8 mouse cellular contexts compared by ENCODE assay signal in the genomic region with DNA sequence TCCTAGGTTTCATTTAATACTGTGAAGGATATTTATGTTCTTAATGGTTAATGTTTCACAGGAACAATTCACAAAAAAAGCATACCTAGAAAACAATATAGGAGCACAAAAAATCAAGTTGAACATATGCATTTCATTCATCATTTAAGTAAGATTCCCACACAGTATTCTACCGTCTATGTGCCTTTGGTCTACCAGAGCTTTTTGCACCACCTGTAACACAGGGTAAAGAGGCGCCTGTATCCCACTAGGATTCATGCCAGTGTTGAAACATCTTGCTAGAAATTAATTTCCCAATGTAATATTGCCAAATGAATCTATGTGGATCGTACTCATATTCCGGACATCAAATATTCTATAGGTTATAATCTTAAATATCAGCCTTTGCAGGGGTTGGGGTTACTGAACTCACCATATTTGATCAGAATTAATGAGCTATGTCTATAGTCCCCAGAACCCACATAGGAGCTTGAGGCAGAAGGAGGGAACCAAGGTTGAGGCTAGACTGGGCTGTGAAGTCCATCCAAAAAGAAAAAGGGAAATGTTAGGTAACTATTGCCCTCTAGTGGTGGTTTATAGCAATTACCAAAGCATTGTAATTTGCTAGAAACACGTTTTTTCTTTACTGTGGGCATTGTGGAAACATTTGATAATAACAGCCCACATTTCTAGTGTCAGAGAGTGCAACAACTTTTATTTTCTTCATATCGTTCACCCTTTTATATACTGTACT.
DNase-seq lines count a peak whose midpoint lies in the region; ATAC-seq and TF ChIP-seq lines count a peak whose summit lies in the region.

No protein-coding gene starts in this region.

- no peak overlapping the region for H3K4me3 ChIP-seq in embryonic facial prominence, embryonic 11.5 days (ENCODE audit: low read depth, low read length)
- no peak overlapping the region for H3K4me3 ChIP-seq in embryonic facial prominence, embryonic 10.5 days
- no peak overlapping the region for H3K4me3 ChIP-seq in lung, postnatal 0 days (ENCODE audit: low read depth, low read length)
- no peak overlapping the region for H3K4me3 ChIP-seq in embryonic facial prominence, embryonic 14.5 days (ENCODE audit: low read depth, low read length)
- no peak overlapping the region for H3K4me3 ChIP-seq in midbrain, embryonic 15.5 days

- no peaks in the 10 kb centered on the region for H3K9me3 ChIP-seq in embryonic facial prominence, embryonic 11.5 days (replicated peaks; ENCODE audit: control insufficient read depth, low read length)
- no peaks in the 10 kb centered on the region for H3K9me3 ChIP-seq in embryonic facial prominence, embryonic 10.5 days
- H3K9me3 ChIP-seq in lung, postnatal 0 days (ENCODE audit: low read length): no peaks in the 10 kb centered on the region
- H3K9me3 ChIP-seq in embryonic facial prominence, embryonic 14.5 days (ENCODE audit: control insufficient read depth, low read length): no peaks in the 10 kb centered on the region
- H3K9me3 ChIP-seq in midbrain, embryonic 15.5 days: no peaks in the 10 kb centered on the region

- H3K4me2 ChIP-seq in embryonic facial prominence, embryonic 11.5 days (ENCODE audit: low read depth, low read length): no peak overlapping the region
- no peak overlapping the region for H3K4me2 ChIP-seq in lung, postnatal 0 days (replicated peaks; ENCODE audit: low read depth, low read length)
- H3K4me2 ChIP-seq in embryonic facial prominence, embryonic 14.5 days (ENCODE audit: low read depth, low read length): no peak overlapping the region
- H3K4me2 ChIP-seq in midbrain, embryonic 15.5 days: no peak overlapping the region

- H3K27me3 ChIP-seq in embryonic facial prominence, embryonic 11.5 days (ENCODE audit: control insufficient read depth, insufficient read depth, low read length): no peaks in the 10 kb centered on the region
- H3K27me3 ChIP-seq in embryonic facial prominence, embryonic 10.5 days (replicated peaks; ENCODE audit: low read depth, poor library complexity, severe bottlenecking): no peaks in the 10 kb centered on the region
- no peaks in the 10 kb centered on the region for H3K27me3 ChIP-seq in lung, postnatal 0 days (replicated peaks; ENCODE audit: insufficient read depth, low read length)
- no peaks in the 10 kb centered on the region for H3K27me3 ChIP-seq in embryonic facial prominence, embryonic 14.5 days (replicated peaks; ENCODE audit: control insufficient read depth, insufficient read depth, low read length)
- no peaks in the 10 kb centered on the region for H3K27me3 ChIP-seq in midbrain, embryonic 15.5 days (replicated peaks)

- H3K36me3 ChIP-seq in embryonic facial prominence, embryonic 11.5 days (replicated peaks; ENCODE audit: control insufficient read depth, insufficient read depth, low read depth, low read length): no peaks in the 10 kb centered on the region
- no peaks in the 10 kb centered on the region for H3K36me3 ChIP-seq in embryonic facial prominence, embryonic 10.5 days (replicated peaks)
- H3K36me3 ChIP-seq in lung, postnatal 0 days (ENCODE audit: insufficient read depth, low read length): no peaks in the 10 kb centered on the region
- H3K36me3 ChIP-seq in embryonic facial prominence, embryonic 14.5 days (ENCODE audit: control insufficient read depth, insufficient read depth, low read length): no peaks in the 10 kb centered on the region
- 0 out of 2 replicates have a peak, but pooled peaks cover 2% of the 10 kb centered on the region for H3K36me3 ChIP-seq in midbrain, embryonic 15.5 days (replicated peaks)

- no peak overlapping the region for H3K27ac ChIP-seq in embryonic facial prominence, embryonic 11.5 days (replicated peaks; ENCODE audit: low read depth, low read length)
- H3K27ac ChIP-seq in embryonic facial prominence, embryonic 10.5 days (replicated peaks): no peak overlapping the region
- no peak overlapping the region for H3K27ac ChIP-seq in lung, postnatal 0 days (ENCODE audit: low read length)
- H3K27ac ChIP-seq in embryonic facial prominence, embryonic 14.5 days (replicated peaks; ENCODE audit: low read depth, low read length): no peak overlapping the region
- H3K27ac ChIP-seq in midbrain, embryonic 15.5 days: no peak overlapping the region

- H3K9ac ChIP-seq in embryonic facial prominence, embryonic 11.5 days (replicated peaks; ENCODE audit: low read length): no peak overlapping the region
- no peak overlapping the region for H3K9ac ChIP-seq in lung, postnatal 0 days (replicated peaks; ENCODE audit: low read depth)
- H3K9ac ChIP-seq in embryonic facial prominence, embryonic 14.5 days (ENCODE audit: low read depth, low read length): no peak overlapping the region
- H3K9ac ChIP-seq in midbrain, embryonic 15.5 days: no peak overlapping the region

- peak; percentile 69 for DNase-seq in embryonic facial prominence, embryonic 11.5 days (ENCODE audit: low spot score)
- DNase-seq in embryonic facial prominence, embryonic 10.5 days (ENCODE audit: low spot score): no peak
- peak; percentile 69 for DNase-seq in lung, postnatal 0 days (ENCODE audit: low spot score)
- DNase-seq in lung, postnatal 14 days: no peak
- peak; percentile 42 for DNase-seq in embryonic facial prominence, embryonic 14.5 days (ENCODE audit: low spot score)
- DNase-seq in thymus, postnatal 36 days: no peak
- DNase-seq in adrenal gland, postnatal 14 days: no peak

- no peak for TF ChIP-seq EP300 in lung, postnatal 0 days (IDR thresholded peaks at IDR 0.05)

- peak; percentile 78 for TF ChIP-seq CTCF in lung, postnatal 0 days (IDR thresholded peaks at IDR 0.05)

- WGBS in embryonic facial prominence, embryonic 11.5 days: 54% methylated on average over 6 of the region's 6 CpGs
- 58% methylated on average over 6 of the region's 6 CpGs for WGBS in embryonic facial prominence, embryonic 10.5 days
- WGBS in lung, postnatal 0 days: 51% methylated on average over 6 of the region's 6 CpGs
- WGBS in embryonic facial prominence, embryonic 14.5 days: 50% methylated on average over 6 of the region's 6 CpGs
- 58% methylated on average over 6 of the region's 6 CpGs for WGBS in midbrain, embryonic 15.5 days

- H3K4me1 ChIP-seq in embryonic facial prominence, embryonic 11.5 days (ENCODE audit: control insufficient read depth, insufficient read depth, low read length): no peaks in the 10 kb centered on the region
- H3K4me1 ChIP-seq in embryonic facial prominence, embryonic 10.5 days: no peaks in the 10 kb centered on the region
- H3K4me1 ChIP-seq in lung, postnatal 0 days (ENCODE audit: insufficient read depth, low read depth, low read length): no peaks in the 10 kb centered on the region
- H3K4me1 ChIP-seq in embryonic facial prominence, embryonic 14.5 days (ENCODE audit: control insufficient read depth, insufficient read depth, low read length): no peaks in the 10 kb centered on the region
- H3K4me1 ChIP-seq in midbrain, embryonic 15.5 days: no peaks in the 10 kb centered on the region

- no peak; the same call in 1 of the 2 replicates for ATAC-seq in embryonic facial prominence, embryonic 11.5 days (replicated peaks; ENCODE audit: insufficient number of reproducible peaks, low FRiP score, low TSS enrichment, low read depth)
- ATAC-seq in lung, postnatal 0 days: no peak
- 0 out of 2 replicates have a peak, but pooled peaks have one; percentile 44 for ATAC-seq in embryonic facial prominence, embryonic 14.5 days (ENCODE audit: low read depth)
- ATAC-seq in midbrain, embryonic 15.5 days (replicated peaks): peak; percentile 82

Comparison
In these comparisons a context has a peak if more than half of its experiments do, and no peak if none do; other contexts are left out.
1. ATAC-seq: peak in embryonic facial prominence, embryonic 14.5 days (single experiment) and midbrain, embryonic 15.5 days (single experiment); none in embryonic facial prominence, embryonic 11.5 days (single experiment) and lung, postnatal 0 days (single experiment).
2. DNase-seq: peak in embryonic facial prominence, embryonic 11.5 days (single experiment), lung, postnatal 0 days (single experiment) and embryonic facial prominence, embryonic 14.5 days (single experiment); none in embryonic facial prominence, embryonic 10.5 days (single experiment), lung, postnatal 14 days (single experiment), thymus, postnatal 36 days (0 of 2) and adrenal gland, postnatal 14 days (single experiment).